Mouse (Mus musculus): ENCODE data around the gene Kcna10. TPM values are rescaled to one million over a fixed set of nuclear protein-coding genes. Genes with fewer than 3 reads are reported as not detected.

Gene Kcna10
- total RNA-seq (2021) (not detected), polyA plus RNA-seq (2012; rRNA removed) (not detected in 2 replicates)
- long read RNA-seq: 0 reads

DNA sequence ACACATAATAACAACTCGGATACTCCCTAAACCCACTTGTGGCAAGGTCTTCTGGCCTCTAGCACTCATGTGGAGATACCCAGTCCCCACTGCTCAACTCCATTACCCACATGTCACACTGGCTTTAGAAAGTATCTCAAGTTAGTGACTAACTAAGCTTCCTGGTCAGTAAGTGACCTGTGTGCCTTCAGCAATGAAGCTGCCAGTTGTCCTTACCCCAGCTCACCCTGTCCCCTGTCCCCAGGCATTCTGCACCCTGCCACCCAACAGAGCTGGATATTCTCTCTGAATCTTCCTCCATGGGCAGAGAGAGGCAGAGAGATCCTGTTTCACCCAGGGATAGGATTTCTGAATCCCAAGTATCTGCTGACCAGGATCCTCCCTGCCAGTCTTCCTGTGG is at the start of gene Kcna10:
Kcna10 (plus strand) TSS at position 301 of the 400 bp plus-strand sequence.
- Histone ChIP-seq H3K27me3 (ENCODE audit: control insufficient read depth, insufficient read depth, low read length) (no peaks in the 10 kb centered on the region), H3K4me1 (ENCODE audit: control insufficient read depth, insufficient read depth, low read length) (no peaks in the 10 kb centered on the region), H3K4me3 (no peak within 1 kb of the TSS), H3K9ac (ENCODE audit: low read depth, low read length) (no peak within 1 kb of the TSS), H3K36me3 (ENCODE audit: control insufficient read depth, insufficient read depth, low read length) (no peaks in the 10 kb centered on the region), H3K79me2 (replicated peaks; ENCODE audit: control insufficient read depth, insufficient read depth, low read length) (no peaks in the 10 kb centered on the region), H3K27ac (no peak within 1 kb of the TSS)
- DNase-seq: no peak
- WGBS: 65% methylated on average over 1 of the region's 1 CpGs
- TF ChIP-seq POLR2A (IDR thresholded peaks at IDR 0.05; ENCODE audit: insufficient read depth, low read depth, low read length) (no peak), EP300 (IDR thresholded peaks at IDR 0.05; ENCODE audit: insufficient read depth, low read depth, low read length) (no peak), CTCF (IDR thresholded peaks at IDR 0.05) (no peak)
- intact Hi-C loops (cut with DNase I): no loop called here

DNA sequence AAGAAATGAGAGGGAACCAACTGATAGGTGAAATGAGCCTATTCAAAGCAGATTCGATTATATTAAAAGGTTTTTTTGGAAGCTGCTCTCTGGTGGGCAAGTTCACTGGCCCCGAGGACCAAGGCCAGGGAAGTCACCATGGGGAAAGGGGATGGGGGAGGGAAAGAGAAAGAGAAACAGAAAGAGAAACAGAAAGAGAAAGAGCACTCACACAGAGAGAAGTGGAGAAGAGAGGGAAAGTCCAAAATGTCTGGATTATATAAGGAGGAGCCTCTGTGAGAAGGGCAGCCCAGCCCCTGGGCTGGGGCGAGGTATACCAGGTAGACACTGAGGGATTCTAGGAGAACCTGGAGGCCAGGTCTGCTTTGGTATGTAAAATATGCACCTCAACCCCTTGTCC is 48.4 kb upstream of the Kcna10 start:
- no peak for TF ChIP-seq POLR2A (IDR thresholded peaks at IDR 0.05; ENCODE audit: insufficient read depth, low read depth, low read length)
- TF ChIP-seq EP300 (IDR thresholded peaks at IDR 0.05; ENCODE audit: insufficient read depth, low read depth, low read length): no peak
- TF ChIP-seq CTCF (IDR thresholded peaks at IDR 0.05): no peak
- WGBS: 74% methylated on average over 3 of the region's 3 CpGs

DNA sequence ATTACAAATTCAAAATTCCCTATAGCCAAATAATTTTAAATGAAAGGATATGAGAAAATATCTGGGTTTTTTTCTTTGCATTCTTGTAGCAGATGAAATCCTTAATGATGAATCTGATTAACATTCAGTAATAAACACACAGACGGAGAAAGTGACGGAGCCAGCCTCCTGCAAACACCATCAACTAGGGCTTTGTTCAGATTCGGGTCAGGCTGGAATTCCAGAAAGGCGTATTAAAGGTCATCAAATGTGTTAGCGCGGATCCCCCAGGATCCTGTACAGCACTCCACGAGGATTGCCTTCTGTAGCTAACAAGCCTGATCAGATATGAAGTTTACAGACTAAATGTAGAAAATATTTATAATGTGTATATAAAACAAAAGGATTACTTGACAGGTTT is 35.7 kb upstream of the Kcna10 start:
- Histone ChIP-seq H3K9ac (ENCODE audit: low read depth, low read length) (no peak overlapping the region), H3K4me3 (no peak overlapping the region), H3K4me1 (ENCODE audit: control insufficient read depth, insufficient read depth, low read length) (no peaks in the 10 kb centered on the region), H3K27me3 (ENCODE audit: control insufficient read depth, insufficient read depth, low read length) (no peaks in the 10 kb centered on the region), H3K79me2 (replicated peaks; ENCODE audit: control insufficient read depth, insufficient read depth, low read length) (no peaks in the 10 kb centered on the region), H3K36me3 (ENCODE audit: control insufficient read depth, insufficient read depth, low read length) (no peaks in the 10 kb centered on the region), H3K27ac (no peak overlapping the region)
- no peak for DNase-seq
- 85% methylated on average over 7 of the region's 7 CpGs for WGBS
- TF ChIP-seq POLR2A (IDR thresholded peaks at IDR 0.05; ENCODE audit: insufficient read depth, low read depth, low read length) (no peak), CTCF (IDR thresholded peaks at IDR 0.05) (no peak), EP300 (IDR thresholded peaks at IDR 0.05; ENCODE audit: insufficient read depth, low read depth, low read length) (no peak)
- intact Hi-C loops (cut with DNase I): no loop called here

More for the DNA sequence above, 48.4 kb upstream of the Kcna10 start:
- Histone ChIP-seq H3K36me3 (ENCODE audit: control insufficient read depth, insufficient read depth, low read length) (no peaks in the 10 kb centered on the region), H3K27me3 (ENCODE audit: control insufficient read depth, insufficient read depth, low read length) (no peaks in the 10 kb centered on the region), H3K79me2 (replicated peaks; ENCODE audit: control insufficient read depth, insufficient read depth, low read length) (no peaks in the 10 kb centered on the region), H3K27ac (no peak overlapping the region), H3K4me1 (ENCODE audit: control insufficient read depth, insufficient read depth, low read length) (peaks cover 5% of the 10 kb centered on the region; the same call in 1 of the 2 replicates), H3K9ac (ENCODE audit: low read depth, low read length) (no peak overlapping the region), H3K4me3 (no peak overlapping the region)
- no peak for DNase-seq
- intact Hi-C loops (cut with DNase I): no loop called here

DNA sequence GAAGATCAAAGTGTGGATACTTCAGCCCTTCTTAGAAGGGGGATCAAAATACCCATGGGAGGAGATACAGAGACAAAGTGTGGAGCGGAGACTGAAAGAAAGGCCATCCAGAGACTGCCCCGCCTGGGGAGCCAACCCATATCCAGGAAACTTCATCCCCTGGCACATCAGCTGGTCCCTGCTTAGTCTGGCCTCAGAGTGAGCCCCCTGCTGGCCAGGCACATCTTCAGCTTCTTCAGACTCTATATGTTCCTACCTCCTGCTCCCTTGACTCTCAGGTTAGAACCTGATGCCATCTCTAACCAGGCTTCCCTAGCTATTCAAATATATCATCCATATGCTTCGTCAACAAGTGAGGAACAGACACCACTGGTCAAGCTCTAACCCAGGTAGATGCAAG is 33.9 kb upstream of the Kcna10 start:
- Histone ChIP-seq H3K27me3 (ENCODE audit: control insufficient read depth, insufficient read depth, low read length) (no peaks in the 10 kb centered on the region), H3K27ac (no peak overlapping the region), H3K4me1 (ENCODE audit: control insufficient read depth, insufficient read depth, low read length) (no peaks in the 10 kb centered on the region), H3K79me2 (replicated peaks; ENCODE audit: control insufficient read depth, insufficient read depth, low read length) (no peaks in the 10 kb centered on the region), H3K36me3 (ENCODE audit: control insufficient read depth, insufficient read depth, low read length) (no peaks in the 10 kb centered on the region), H3K9ac (ENCODE audit: low read depth, low read length) (no peak overlapping the region), H3K4me3 (no peak overlapping the region)
- WGBS: 53% methylated on average over 3 of the region's 3 CpGs
- DNase-seq: peak; percentile 17 to 43
- TF ChIP-seq POLR2A (IDR thresholded peaks at IDR 0.05; ENCODE audit: insufficient read depth, low read depth, low read length) (no peak), CTCF (IDR thresholded peaks at IDR 0.05) (peak; percentile 68)
- intact Hi-C loops (cut with DNase I): loop anchor here (1.0 kb wide), 1 partner anchor 55 kb away; no protein-coding TSS in a partner anchor

DNA sequence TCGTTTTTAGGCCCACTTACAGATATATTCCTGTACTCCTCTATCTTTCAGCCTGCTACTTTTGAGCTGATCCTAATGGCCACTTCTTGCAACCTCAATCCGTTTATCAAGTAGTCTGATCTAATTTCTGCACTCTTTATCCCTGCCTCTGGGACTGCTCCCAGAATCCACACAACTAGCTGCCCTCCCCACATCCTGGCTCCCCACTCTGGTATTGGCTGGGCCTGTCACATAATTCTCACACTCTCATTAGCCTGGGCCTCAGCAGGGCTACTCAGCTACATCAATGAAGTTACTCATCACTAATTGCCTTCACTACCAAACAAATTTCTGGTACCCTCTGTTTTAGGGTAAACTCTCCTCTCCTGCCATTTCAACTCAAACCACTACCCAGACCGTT is 32.4 kb upstream of the Kcna10 start:
- H3K4me3 ChIP-seq: no peak overlapping the region
- no peak overlapping the region for H3K9ac ChIP-seq (ENCODE audit: low read depth, low read length)
- H3K27me3 ChIP-seq (ENCODE audit: control insufficient read depth, insufficient read depth, low read length): no peaks in the 10 kb centered on the region
- WGBS: 44% methylated on average over 3 of the region's 3 CpGs
- DNase-seq: no peak
- intact Hi-C loops (cut with DNase I): no loop called here
- H3K36me3 ChIP-seq (ENCODE audit: control insufficient read depth, insufficient read depth, low read length): no peaks in the 10 kb centered on the region
- no peaks in the 10 kb centered on the region for H3K4me1 ChIP-seq (ENCODE audit: control insufficient read depth, insufficient read depth, low read length)
- H3K79me2 ChIP-seq (replicated peaks; ENCODE audit: control insufficient read depth, insufficient read depth, low read length): no peaks in the 10 kb centered on the region
- H3K27ac ChIP-seq: no peak overlapping the region
- TF ChIP-seq CTCF (IDR thresholded peaks at IDR 0.05) (no peak), POLR2A (IDR thresholded peaks at IDR 0.05; ENCODE audit: insufficient read depth, low read depth, low read length) (no peak), EP300 (IDR thresholded peaks at IDR 0.05; ENCODE audit: insufficient read depth, low read depth, low read length) (no peak)

DNA sequence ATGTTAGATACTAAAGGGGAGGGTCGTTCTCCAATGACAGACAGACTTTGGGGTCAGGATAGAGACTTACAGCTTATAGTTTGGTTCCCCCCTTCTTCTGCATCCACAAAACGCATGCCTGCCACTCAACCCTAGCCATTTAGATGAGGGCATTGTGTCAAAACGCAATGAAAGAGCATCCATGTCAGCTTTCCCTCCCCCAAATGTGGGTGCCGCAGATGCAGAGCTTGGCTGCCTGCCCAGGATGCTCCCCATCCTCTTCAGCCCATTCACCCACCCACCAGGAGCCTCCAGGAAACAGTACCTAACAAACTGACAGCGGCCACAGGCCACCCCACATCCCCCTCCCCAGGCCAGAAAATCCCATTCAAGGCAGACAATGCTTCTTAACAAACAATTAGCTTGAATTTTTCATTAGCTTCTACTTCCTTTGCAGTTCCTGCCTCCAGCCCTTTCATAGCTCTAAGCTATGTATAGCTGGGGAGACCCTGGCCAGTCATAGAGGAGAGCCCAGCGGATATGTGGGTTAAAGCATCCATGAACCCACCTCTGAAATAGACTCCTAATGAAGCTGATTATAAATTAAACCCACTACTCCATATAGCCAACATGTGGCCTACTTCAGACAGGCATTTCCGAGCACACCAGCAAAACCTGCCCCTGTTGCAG is 31.9 kb upstream of the Kcna10 start:
- no peak for DNase-seq
- Histone ChIP-seq H3K27ac (no peak overlapping the region), H3K79me2 (replicated peaks; ENCODE audit: control insufficient read depth, insufficient read depth, low read length) (no peaks in the 10 kb centered on the region), H3K27me3 (ENCODE audit: control insufficient read depth, insufficient read depth, low read length) (no peaks in the 10 kb centered on the region), H3K4me3 (no peak overlapping the region), H3K36me3 (ENCODE audit: control insufficient read depth, insufficient read depth, low read length) (no peaks in the 10 kb centered on the region), H3K9ac (ENCODE audit: low read depth, low read length) (no peak overlapping the region), H3K4me1 (ENCODE audit: control insufficient read depth, insufficient read depth, low read length) (no peaks in the 10 kb centered on the region)
- no peak for TF ChIP-seq POLR2A (IDR thresholded peaks at IDR 0.05; ENCODE audit: insufficient read depth, low read depth, low read length)
- intact Hi-C loops (cut with DNase I): no loop called here
- 53% methylated on average over 7 of the region's 7 CpGs for WGBS

Data from heart, adult 2 months (tissue).